Mouse (Mus musculus) kidney, adult 18-20 months (tissue): Measurements from ENCODE around the gene 2010111I01Rik.
A peak's percentile ranks its signal among the peaks of the same experiment; 100 is the strongest.
"Not testable (repeated sequence)": the region's sequence is repeated elsewhere in the genome, so short reads cannot be mapped to it uniquely, and the experiment has no call there.

Experiments
- DNase-seq: peaks from one replicate; pipeline ENCODE4 v3.0.0; 2021

2010111I01Rik gene

DNA sequence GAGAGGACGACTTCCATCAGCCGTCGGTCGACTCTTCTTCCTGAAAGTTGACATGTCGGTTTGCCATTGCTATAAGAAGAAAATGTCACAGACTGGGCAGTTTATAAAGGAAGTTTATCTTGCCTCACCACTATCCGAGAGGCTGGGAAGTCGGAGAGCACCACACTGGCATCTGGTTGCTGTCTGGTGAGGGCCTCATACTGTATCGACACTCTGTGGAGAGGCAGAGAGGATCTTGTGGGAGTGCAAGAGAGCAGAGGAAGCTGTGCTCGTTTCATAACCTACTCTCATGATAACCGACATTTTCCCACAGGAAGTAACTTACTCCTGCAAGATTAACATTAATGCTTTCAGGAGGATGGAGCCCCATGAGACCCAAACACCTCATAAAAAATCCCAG lies 7.9 kb upstream of the 2010111I01Rik start:
- no peak for DNase-seq

GRCm38 (mm10) chr13:62963358-62963757 lies 1.3 kb upstream of the 2010111I01Rik start:
- DNase-seq, result no peak

DNA sequence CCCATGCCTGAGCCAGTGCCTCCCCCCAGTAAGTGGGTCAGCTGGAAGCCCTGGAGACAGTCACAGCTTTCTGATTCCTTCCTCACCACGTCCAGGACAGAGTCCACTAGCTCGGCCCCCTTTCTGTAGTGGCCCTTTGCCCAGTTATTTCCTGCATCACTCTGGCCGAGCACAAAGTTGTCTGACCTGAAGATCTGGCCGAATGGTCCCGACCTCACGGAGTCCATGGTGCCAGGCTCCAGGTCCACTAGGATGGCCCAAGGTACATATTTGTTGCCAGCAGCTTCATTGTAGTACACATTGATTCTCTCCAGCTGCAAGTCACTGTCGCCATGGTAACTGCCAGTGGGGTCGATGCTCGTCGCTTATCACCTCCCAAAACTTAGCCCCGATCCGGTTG lies 3.5 kb downstream of the 2010111I01Rik start:
- peak; percentile 21 for DNase-seq

DNA sequence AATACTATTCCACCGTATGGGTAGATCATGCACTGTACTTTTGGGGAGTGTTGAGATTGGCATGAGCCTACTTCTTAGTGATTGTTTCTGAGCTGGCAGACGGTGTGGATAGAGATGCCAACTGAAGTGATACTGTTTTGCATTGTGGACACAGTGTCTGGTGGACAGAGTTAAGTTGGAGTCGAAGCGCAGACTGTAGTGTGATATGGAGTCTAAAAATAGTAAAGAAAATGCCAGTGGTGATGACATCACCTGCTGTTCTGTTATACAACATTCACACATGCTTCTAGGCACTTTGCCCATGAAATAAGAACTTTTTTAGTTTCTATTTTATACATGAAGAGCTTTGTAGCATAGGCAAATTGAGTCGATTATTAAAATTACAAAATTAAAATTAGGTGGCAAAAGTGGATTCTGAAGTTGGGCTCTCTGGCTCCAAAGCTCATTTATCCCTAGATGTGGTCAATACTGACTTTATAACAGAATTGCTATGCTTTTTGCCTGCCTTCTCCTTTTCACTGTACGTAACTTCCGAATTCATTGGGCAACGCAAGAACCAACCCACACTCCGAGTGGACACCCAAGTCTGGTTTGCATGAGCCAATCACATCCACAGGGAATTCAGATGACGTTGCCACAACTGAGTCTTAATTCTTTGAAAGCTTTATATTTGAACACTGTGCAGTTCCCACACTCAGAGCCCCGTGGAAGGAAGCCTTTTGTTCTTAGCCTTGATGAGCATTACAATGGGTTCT lies 6.0 kb downstream of the 2010111I01Rik start:
- DNase-seq, result no peak

GRCm38 (mm10) chr13:62972403-62972802 lies 7.7 kb downstream of the 2010111I01Rik start:
- DNase-seq, result no peak

DNA sequence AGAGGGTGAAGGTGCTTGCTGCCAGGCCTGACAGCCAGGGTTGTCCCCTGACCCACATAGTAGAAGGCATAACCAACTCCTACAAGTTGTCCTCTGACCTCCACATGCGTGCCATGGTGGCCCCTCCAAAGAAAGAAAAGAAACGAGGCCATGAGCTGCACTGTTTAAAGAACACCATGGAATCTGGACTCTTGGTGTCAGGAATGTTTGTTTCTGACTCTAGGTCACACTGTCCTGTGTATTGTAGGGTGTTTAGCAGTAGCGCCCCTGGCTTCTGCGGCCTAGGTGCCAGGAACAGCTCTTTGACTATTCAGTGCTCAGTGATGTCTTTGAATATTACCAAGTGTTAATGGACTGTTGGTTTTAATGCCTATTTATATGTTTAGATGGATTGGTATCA lies 8.4 kb downstream of the 2010111I01Rik start:
- DNase-seq, result no peak

DNA sequence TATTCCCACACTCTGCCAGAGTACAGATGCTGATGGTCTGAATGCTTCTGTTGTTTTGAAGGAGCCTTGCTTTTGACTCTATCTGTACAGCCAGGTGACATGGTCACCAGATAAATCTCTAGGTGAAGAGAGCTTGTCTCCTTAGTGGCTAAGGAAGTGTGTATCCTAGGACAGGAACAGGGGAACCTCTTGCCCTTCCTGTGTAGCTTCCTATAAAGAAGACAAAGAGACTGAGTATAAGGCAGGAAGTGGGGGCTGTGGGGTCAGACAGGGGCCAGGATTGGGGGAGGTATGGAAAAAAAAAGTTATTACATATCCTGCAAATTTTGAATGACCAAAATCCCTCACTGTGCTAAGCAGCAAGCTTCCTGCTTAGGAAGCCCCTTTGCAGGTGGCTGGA lies 13.4 kb downstream of the 2010111I01Rik start:
- peak; percentile 28 for DNase-seq

GRCm38 (mm10) chr13:62978784-62979183 lies 14.1 kb downstream of the 2010111I01Rik start:
- DNase-seq, result no peak

- DNase-seq, result no peak
These were observed 14.5 kb downstream of the 2010111I01Rik start for GRCm38 (mm10) chr13:62979215-62979614.

DNA sequence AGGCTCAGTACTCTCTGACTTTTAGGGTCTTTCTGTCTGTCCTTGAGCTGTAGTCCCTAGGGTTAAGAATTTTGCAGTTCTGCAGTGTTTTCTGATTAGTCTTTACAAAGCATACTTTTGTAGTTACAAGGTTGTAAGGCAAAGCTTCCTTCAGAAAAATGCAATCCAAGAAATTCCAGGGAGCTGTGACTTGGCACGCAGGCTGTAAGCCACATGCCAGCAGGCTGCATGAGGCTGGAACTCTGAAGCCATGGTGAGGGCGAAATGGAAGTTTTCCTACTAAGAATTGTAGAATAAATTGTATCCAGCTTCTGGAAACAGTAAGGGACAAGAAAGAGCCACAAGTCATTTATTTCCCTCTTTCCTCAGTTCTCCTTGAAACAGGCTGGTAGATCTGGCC lies 15.4 kb downstream of the 2010111I01Rik start:
- peak; percentile 33 for DNase-seq

- DNase-seq, result no peak
These were observed 19.8 kb downstream of the 2010111I01Rik start for GRCm38 (mm10) chr13:62984485-62984884.

- DNase-seq, result no peak
These were observed 25.3 kb downstream of the 2010111I01Rik start for GRCm38 (mm10) chr13:62989891-62990490.

DNA sequence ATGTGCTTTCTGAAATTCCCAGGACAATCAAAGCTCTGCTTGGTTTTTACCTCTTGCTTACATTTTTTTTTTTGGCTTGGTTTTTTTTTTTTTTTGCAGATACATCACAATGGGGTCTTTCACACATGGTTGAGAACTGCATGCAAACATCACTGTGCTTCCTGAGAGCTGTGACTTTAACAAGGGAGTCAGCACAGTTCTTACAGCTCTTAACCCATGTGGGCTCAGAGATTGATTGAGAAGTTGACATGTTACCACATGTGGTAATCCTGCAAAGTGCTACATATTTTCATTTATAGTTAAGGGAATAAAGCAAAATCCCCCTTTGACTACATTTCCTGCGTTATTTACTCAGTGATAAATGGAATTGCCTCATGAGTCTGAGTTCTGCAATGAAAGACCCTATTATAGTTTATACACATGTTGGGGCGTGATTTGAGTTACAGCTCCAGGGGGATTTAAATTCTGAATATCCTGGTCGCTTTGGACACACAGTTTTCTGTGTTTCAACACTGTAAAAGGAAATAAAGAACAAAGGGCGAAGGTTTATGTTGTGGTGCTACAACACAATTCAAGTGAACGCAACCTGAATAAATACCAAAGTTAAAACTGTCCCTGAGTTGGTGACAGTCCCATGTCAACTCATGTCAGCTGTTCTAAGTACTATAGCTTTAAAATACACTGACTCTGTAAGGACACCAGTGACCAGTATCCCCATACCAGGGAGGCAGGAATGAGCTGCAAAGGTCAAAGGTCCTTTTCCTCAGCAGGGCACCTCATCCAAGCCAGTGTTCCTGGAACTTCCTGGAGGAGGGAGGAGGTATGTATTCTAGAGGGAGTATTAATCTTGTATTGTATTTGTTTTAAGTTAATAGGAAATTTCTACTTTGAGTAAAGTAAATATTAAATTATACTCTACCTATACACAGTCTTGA lies 29.1 kb downstream of the 2010111I01Rik start:
- no peak for DNase-seq

GRCm38 (mm10) chr13:62996767-62997166 lies 32.1 kb downstream of the 2010111I01Rik start:
- DNase-seq, result no peak

DNA sequence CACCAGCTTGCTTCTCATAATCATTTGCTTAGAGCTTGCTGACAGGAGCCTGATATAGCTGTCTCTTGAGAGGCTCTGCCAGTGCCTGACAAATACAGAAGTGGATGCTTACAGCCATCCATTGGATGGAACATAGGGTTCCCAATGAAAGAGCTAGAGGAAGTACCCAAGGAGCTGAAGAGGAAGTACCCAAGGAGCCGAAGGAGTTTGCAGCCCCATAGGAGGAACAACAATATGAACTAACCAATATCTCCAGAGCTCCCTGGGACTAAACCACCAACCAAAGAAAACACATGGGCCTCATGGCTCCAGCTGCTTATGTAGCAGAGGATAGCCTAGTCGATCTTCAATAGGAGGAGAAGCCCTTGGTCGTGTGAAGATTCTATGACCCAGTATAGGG lies 42.8 kb downstream of the 2010111I01Rik start:
- not testable (repeated sequence) for DNase-seq

DNA sequence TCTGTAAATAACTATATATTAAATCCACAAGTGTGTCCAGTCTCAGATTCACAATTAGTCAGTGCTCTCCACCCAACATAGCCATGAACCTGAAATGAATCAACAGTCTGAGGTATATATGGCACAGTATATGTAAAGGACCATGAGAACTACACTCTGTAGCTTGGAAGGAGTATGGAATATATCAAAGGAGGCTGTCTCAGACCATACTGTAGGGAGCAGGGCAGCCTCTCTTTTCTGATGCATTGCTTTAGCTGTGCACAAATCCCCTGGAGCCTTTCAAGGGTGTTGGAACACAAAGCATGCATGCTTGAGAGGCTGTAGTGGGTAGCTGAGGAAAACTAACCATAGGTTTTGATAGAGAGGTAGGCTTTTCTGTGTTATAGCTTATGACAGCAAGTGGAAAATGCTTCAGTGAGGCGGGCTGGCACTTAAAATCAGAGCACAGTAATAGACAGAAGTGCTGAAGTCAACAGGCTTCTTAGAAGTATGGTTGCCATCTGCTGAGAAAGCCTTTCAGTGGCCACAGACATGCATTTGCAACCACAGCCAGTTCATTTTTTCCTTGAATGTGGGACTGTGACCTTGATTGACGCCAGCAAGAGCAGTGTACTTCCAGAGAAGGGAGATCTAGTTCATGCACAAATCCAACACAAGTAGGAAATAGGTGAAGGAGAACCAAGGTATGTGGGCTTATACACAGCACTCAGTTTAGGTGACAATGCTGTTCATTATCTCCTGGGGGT lies 45.8 kb downstream of the 2010111I01Rik start:
- DNase-seq, result no peak

DNA sequence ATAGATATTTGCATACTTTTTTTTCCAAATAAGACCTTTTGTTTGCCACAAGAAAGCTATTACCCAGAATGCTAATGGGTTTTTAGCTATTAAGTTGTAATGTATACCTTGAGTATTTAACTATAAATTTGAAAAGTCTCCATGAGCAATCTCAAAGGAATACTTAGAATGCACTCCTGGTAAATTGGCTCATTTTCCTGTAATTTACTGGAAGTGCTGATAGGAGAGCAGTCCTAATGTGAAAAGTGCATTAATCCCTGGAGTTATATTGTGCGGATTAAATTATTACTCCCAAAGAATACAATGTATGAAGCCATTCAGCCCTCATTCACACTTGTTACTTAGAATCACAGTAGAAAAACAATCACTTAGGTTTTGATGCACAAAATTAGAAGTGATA lies 49.7 kb downstream of the 2010111I01Rik start:
- DNase-seq, result no peak

GRCm38 (mm10) chr13:63015362-63015761 lies 50.7 kb downstream of the 2010111I01Rik start:
- no peak for DNase-seq

GRCm38 (mm10) chr13:63016056-63016455 lies 51.4 kb downstream of the 2010111I01Rik start:
- no peak for DNase-seq

GRCm38 (mm10) chr13:63023243-63024217 lies 58.8 kb downstream of the 2010111I01Rik start:
- DNase-seq, result no peak

DNA sequence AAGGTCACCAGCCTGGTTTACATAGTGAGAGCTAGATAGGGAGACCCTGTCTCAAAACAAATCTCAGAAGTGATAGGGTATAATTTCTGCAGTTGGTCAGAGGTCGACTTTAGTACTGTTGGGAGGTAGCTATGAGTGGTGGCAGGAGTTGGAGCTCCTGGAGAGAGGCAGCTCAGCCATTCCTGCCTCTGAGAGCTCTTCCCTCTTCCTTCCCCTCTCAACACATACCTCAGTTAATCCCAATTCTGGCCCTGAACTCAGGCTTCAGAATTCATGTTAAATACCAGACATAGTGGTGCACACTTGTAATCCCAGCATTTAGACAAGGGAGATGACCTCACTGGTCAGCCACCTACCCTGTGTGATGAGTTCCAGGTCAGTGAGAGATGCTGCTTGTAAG lies 65.3 kb downstream of the 2010111I01Rik start:
- DNase-seq, result no peak

DNA sequence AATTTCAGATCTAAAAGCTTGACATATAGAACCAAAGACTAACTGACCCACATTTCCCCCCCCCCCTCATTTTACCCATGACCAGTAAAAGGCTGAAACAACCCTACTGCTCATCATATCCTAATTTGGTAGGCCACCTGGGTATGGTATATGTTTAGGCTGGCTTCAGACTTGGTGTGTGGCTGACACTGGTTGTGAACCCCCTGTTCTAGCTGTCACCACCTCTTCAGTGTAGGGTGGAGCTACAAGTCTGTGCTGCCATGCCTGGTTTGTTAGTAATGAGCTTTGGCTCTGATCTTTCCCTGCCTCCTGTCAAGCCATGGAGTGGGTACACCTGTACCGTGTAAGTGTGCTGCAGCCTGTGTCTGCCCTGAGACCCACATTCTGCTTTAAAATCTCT lies 66.6 kb downstream of the 2010111I01Rik start:
- DNase-seq, result no peak
